Mouse (Mus musculus) liver, embryonic 12.5 days (tissue): Measurements from ENCODE around the gene Lrp6. TPM values are rescaled to one million over a fixed set of nuclear protein-coding genes. Genes with fewer than 3 reads are reported as not detected.

ENCODE experiments used
- ATAC-seq: fragments of 200-750 bp; cut with Nextera tagmentation; 2 replicates; pipeline ENCODE4 v1.8.0; 2017; ENCODE audit warnings: moderate number of reproducible peaks, mild to moderate bottlenecking, moderate library complexity
- H3K27ac ChIP-seq: fragments of 300-500 bp; sonication (generic); 2 replicates; pipeline ENCODE4 v1.5.1; 2016; ENCODE audit warnings: mild to moderate bottlenecking
- H3K27me3 ChIP-seq: fragments of 300-500 bp; sonication (generic); replicated peaks from 2 replicates; pipeline ENCODE4 v1.6.1; 2016; ENCODE audit warnings: mild to moderate bottlenecking, moderate library complexity
- H3K36me3 ChIP-seq: fragments of 300-500 bp; sonication (generic); 2 replicates; pipeline ENCODE4 v1.6.1; 2016; ENCODE audit warnings: mild to moderate bottlenecking, moderate library complexity
- H3K4me1 ChIP-seq: fragments of 300-500 bp; sonication (generic); 2 replicates; pipeline ENCODE4 v1.6.1; 2016
- H3K4me2 ChIP-seq: fragments of 300-500 bp; sonication (generic); 2 replicates; pipeline ENCODE4 v1.6.1; 2016; ENCODE audit warnings: mild to moderate bottlenecking, moderate library complexity
- H3K4me3 ChIP-seq: fragments of 300-500 bp; sonication (generic); 2 replicates; pipeline ENCODE4 v1.5.1; 2016; ENCODE audit warnings: mild to moderate bottlenecking, moderate library complexity
- H3K9ac ChIP-seq: fragments of 300-500 bp; sonication (generic); 2 replicates; pipeline ENCODE4 v1.6.1; 2016; ENCODE audit warnings: mild to moderate bottlenecking, moderate library complexity
- H3K9me3 ChIP-seq: fragments of 300-500 bp; sonication (generic); replicated peaks from 2 replicates; pipeline ENCODE4 v1.6.1; 2016; ENCODE audit warnings: mild to moderate bottlenecking, moderate library complexity
- WGBS: fragments of 180-500 bp; shearing (Covaris S2); methylation state at CpG from one replicate; pipeline ENCODE4 v1.1.7; 2016; ENCODE audit not compliant: insufficient replicate concordance; 5-methylcytosine and 5-hydroxymethylcytosine counted together
- polyA plus RNA-seq: library from polyadenylated mRNA; unstranded; fragments of >200 nt; fragmentation: Nextera tagmentation; extraction: Ambion mirVana; gene quantifications from 2 replicates; pipeline ENCODE4 v1.2.1, GENCODE M21; 2016

The Lrp6 gene
- polyA plus RNA-seq, 1 experiment from 2014 or later = 13.1 TPM

DNA sequence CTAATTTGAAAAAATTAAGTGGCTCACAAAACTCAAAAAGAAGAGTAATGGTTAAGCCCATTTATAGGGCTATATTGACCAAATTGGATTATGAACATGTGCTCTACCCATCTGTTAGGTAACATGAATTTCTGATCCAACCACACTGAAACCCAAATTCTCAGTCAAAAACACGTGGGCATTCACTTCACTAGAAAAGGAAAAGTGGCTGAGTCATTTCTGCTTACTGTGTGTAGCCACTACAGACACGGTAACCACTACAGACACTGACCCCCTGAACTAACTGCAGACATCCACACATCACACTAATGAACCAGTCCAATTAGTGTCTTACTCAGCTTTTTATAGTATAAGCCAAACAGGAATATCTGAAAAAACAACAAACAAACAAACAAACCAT lies 22.7 kb downstream of the Lrp6 start:
- H3K27ac ChIP-seq = peak overlapping the region; percentile 48; the same call in 1 of the 2 replicates
- H3K4me3 ChIP-seq = no peak overlapping the region
- peak; percentile 65 for ATAC-seq

DNA sequence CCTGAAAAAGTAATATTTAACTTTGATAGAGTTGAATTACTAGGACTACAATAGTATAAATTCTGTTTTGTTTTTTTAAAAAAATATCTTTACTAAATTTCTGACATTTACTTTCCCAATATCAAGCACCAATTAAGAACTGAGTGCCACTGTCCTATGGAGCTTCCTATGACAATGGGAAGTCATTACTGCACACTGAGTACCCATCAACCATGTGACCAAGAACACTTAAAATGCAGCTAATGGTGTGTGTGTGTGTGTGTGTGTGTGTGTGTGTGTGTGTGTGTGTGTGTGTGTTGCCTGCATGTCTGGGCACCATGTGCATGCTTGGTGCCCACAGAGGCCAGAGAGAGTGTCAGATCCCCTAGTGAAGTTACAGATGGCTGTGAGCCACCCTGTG lies 23.2 kb downstream of the Lrp6 start:
- no peak overlapping the region for H3K4me3 ChIP-seq
- no peak overlapping the region for H3K4me2 ChIP-seq
- no peak overlapping the region for H3K9ac ChIP-seq
- no peak for ATAC-seq
- H3K36me3 ChIP-seq = peaks cover 19% of the 10 kb centered on the region
- H3K27me3 ChIP-seq = no peaks in the 10 kb centered on the region
- H3K4me1 ChIP-seq = peaks cover 53% of the 10 kb centered on the region
- no peak overlapping the region for H3K27ac ChIP-seq
- no peaks in the 10 kb centered on the region for H3K9me3 ChIP-seq

More for the DNA sequence above, 22.7 kb downstream of the Lrp6 start:
- Histone ChIP-seq H3K4me1 (peaks cover 48% of the 10 kb centered on the region), H3K27me3 (no peaks in the 10 kb centered on the region), H3K9ac (no peak overlapping the region; the same call in 1 of the 2 replicates), H3K36me3 (peaks cover 17% of the 10 kb centered on the region), H3K4me2 (0 out of 2 replicates have a peak overlapping the region, but pooled peaks have one; percentile 20), H3K9me3 (no peaks in the 10 kb centered on the region)
- 11% methylated on average over 2 of the region's 2 CpGs for WGBS

DNA sequence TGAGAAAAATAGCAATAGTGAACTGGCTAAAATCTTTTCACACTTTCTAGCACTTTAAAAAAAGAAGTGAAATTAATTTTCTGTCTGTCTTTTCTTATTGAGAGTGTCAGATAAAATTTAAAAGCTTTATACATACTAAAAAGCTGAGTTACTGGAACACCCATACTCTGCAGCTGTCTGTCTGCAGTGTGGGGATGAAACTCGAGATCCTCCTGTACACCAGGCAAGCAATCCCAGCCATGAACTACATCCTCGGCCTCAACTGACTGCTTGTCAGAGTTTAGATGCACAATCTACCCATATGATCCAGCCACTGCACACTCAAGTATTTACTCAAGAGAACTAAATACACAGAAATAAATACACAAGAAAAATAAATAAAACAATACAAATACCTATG lies 24.4 kb downstream of the Lrp6 start:
- 83% methylated on average over 2 of the region's 2 CpGs for WGBS
- H3K27ac ChIP-seq = no peak overlapping the region
- no peaks in the 10 kb centered on the region for H3K27me3 ChIP-seq
- ATAC-seq = no peak
- no peaks in the 10 kb centered on the region for H3K9me3 ChIP-seq
- H3K36me3 ChIP-seq = peaks cover 19% of the 10 kb centered on the region
- no peak overlapping the region for H3K4me2 ChIP-seq
- H3K4me1 ChIP-seq = peaks cover 63% of the 10 kb centered on the region
- no peak overlapping the region for H3K4me3 ChIP-seq
- no peak overlapping the region for H3K9ac ChIP-seq

DNA sequence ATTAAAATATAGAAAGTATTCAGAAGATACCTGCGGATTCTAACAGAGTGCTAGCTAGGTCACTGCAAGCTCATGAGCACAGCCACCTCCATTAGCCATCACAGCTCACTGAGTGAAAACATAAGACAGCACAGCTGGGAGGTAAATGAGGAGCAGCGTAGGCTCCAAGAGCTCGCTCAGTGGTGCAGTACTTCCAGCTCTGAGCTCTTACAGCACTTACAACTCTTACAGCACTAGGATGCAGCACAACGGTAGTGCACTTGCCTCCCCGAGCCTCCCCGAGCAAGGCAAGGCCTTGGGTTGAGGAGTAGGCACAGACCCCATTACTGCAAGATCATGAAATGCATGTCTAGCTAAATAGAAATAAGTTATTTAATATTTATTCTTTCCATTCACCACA lies 26.6 kb downstream of the Lrp6 start:
- Histone ChIP-seq H3K36me3 (peaks cover 19% of the 10 kb centered on the region), H3K27me3 (no peaks in the 10 kb centered on the region), H3K4me2 (0 out of 2 replicates have a peak overlapping the region, but pooled peaks have one; percentile 22), H3K9ac (no peak overlapping the region), H3K4me1 (peaks cover 59% of the 10 kb centered on the region), H3K27ac (peak overlapping the region; percentile 51), H3K9me3 (no peaks in the 10 kb centered on the region), H3K4me3 (no peak overlapping the region)
- WGBS = 68% methylated on average over 6 of the region's 6 CpGs
- ATAC-seq = no peak

DNA sequence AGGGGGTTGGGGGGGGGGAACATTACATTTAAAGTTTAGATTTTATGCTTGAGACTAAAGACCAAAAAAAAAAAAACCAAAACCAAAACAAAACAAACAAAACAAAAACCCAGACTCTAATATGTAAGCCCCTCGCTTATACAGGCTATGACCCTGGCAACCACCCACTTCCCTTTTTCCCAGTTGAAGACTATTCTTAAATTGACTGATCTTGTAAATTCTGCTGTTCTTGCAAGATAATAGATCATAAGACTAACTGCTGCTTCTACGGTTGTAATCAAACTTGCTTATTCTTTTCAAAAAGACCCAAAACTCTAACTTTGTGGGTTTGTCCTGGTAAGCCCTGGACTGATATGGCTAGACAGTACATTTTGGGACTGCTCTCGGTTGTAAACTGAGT lies 27.3 kb downstream of the Lrp6 start:
- Histone ChIP-seq H3K27ac (peak overlapping the region; percentile 81; the same call in 1 of the 2 replicates), H3K9me3 (no peaks in the 10 kb centered on the region), H3K4me3 (peak overlapping the region; percentile 27; the same call in 1 of the 2 replicates), H3K27me3 (no peaks in the 10 kb centered on the region), H3K4me1 (peaks cover 52% of the 10 kb centered on the region), H3K4me2 (peak overlapping the region; percentile 64), H3K36me3 (peaks cover 19% of the 10 kb centered on the region), H3K9ac (no peak overlapping the region)
- WGBS = 20% methylated on average over 3 of the region's 3 CpGs
- no peak for ATAC-seq

DNA sequence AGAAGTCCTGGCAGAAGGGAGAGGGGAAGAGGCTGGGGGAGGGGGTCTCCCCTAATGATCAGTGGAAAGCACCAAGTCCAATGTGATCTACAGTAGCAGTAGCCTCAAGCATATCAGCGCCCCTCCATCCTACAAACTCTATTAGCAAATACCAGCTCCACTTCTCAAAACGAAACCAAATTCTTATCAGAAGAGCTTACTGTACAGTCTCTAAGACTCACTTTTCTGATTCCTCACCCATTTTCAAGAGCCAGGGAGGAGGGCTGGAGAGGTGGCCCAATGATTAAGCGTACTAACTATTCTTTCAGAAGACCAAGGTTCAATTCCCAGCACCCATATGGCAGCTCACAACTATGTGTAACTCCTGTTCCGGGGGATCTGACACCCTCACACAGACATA lies 28.0 kb downstream of the Lrp6 start:
- H3K4me2 ChIP-seq = peak overlapping the region; percentile 64
- peak overlapping the region; percentile 81 for H3K27ac ChIP-seq
- H3K4me1 ChIP-seq = peaks cover 45% of the 10 kb centered on the region
- ATAC-seq = peak; percentile 70
- H3K4me3 ChIP-seq = peak overlapping the region; percentile 27
- H3K27me3 ChIP-seq = no peaks in the 10 kb centered on the region
- peak overlapping the region; percentile 41; the same call in 1 of the 2 replicates for H3K9ac ChIP-seq
- peaks cover 19% of the 10 kb centered on the region for H3K36me3 ChIP-seq
- H3K9me3 ChIP-seq = no peaks in the 10 kb centered on the region
- WGBS = 48% methylated on average over 4 of the region's 4 CpGs

DNA sequence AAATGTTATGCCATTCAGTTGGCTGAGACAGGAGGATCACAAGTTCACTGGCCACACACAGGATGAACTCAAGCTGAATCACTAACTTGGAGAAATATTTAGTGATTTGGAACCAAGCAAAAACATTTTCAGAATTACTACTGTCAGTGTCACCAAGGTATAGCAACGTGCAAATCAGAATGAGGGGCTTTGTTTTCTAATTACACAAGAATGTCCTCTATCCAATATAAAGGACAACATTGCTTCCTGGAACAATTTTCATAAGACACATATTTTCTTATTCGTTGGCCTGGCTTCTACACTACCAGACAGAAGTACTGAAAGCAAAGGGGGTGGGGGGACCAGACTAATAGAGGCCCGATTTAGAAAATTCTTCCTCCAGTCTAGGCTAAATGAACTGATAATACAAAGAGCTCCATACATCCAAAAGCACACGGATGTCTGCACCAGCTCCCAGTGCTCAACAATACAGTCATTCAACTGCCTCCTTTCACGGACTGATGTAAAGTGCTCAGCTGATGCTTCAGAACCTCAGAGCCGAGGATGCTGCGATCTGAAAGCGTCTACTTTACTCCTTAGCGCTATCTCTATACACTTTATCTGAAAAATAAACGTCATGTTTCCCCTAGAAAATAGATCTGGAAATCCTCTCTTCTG lies 29.2 kb downstream of the Lrp6 start:
- Histone ChIP-seq H3K27ac (0 out of 2 replicates have a peak overlapping the region, but pooled peaks have one; percentile 7), H3K9me3 (no peaks in the 10 kb centered on the region), H3K27me3 (no peaks in the 10 kb centered on the region), H3K4me2 (no peak overlapping the region), H3K36me3 (peaks cover 19% of the 10 kb centered on the region), H3K4me1 (peaks cover 50% of the 10 kb centered on the region), H3K4me3 (no peak overlapping the region), H3K9ac (no peak overlapping the region)
- ATAC-seq = no peak
- WGBS = 71% methylated on average over 10 of the region's 10 CpGs

DNA sequence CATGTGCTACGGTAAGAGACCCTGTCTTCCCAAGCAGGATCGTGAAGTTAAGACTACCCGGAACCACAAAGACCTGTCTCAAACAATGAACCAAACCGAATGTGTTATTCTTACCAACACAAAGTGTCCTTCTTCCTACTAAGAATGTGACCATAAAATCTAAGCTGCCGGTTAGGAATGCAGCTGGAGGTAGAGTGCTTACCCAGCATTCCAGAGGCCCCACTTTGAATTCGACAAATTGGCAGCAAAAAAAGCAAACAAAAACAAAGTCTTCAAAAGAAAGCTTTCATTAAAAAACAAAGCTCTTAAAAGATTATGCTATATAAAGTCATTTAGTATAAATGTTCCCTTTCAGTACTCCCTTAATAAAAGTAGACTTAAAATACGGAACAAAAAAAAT lies 31.6 kb downstream of the Lrp6 start:
- no peak overlapping the region for H3K27ac ChIP-seq
- no peak overlapping the region for H3K4me2 ChIP-seq
- no peak for ATAC-seq
- WGBS = 78% methylated on average over 7 of the region's 7 CpGs
- H3K36me3 ChIP-seq = peaks cover 11% of the 10 kb centered on the region; the same call in 1 of the 2 replicates
- H3K27me3 ChIP-seq = no peaks in the 10 kb centered on the region
- no peaks in the 10 kb centered on the region for H3K9me3 ChIP-seq
- H3K4me1 ChIP-seq = peaks cover 69% of the 10 kb centered on the region
- no peak overlapping the region for H3K4me3 ChIP-seq
- H3K9ac ChIP-seq = no peak overlapping the region

DNA sequence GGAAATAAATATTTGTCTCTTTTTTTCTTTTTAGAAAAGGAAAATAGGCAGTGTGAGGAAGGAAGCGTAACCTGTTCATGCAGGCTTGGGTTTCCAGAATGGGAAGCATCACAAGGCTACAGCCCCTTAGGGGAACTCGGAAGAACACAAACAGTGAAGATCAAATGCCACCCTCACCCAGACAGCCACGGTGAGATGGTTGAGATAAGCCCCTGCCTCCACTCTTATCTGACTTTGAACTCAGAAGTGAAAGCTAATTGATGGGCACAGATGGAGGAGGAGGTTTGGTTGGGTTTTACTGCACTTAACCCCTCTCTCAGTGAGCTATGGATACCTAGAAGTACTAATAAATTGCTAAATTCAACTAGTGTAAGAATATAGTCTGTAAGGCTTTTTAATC lies 33.7 kb downstream of the Lrp6 start:
- ATAC-seq = no peak
- 38% methylated on average over 3 of the region's 3 CpGs for WGBS
- Histone ChIP-seq H3K36me3 (peaks cover 6% of the 10 kb centered on the region; the same call in 1 of the 2 replicates), H3K4me2 (peak overlapping the region; percentile 29; the same call in 1 of the 2 replicates), H3K27ac (no peak overlapping the region; the same call in 1 of the 2 replicates), H3K4me1 (peaks cover 70% of the 10 kb centered on the region), H3K9ac (no peak overlapping the region), H3K9me3 (no peaks in the 10 kb centered on the region), H3K4me3 (no peak overlapping the region), H3K27me3 (no peaks in the 10 kb centered on the region)

DNA sequence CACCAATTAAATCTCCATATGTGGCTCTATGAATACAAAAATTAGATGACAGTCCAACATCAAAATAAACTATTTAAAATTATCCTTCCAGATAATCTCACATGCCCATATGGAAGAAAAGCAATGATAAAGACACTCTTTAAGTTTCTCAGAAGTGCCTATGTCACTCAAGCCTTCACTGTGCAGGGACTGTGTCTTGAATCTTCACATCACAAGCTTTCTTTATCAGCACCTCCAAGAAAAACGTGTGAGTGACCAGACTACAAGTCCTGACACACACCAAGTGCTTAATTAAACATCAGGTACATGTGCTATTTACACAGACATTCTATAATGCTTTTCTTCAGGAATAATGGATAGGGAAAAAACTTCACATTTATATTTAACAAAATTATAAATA lies 34.8 kb downstream of the Lrp6 start:
- peak; percentile 79 for ATAC-seq
- H3K4me1 ChIP-seq = peaks cover 70% of the 10 kb centered on the region
- H3K36me3 ChIP-seq = peaks cover 6% of the 10 kb centered on the region; the same call in 1 of the 2 replicates
- WGBS = 13% methylated on average over 1 of the region's 1 CpGs
- H3K27ac ChIP-seq = peak overlapping the region; percentile 12; the same call in 1 of the 2 replicates
- no peak overlapping the region for H3K4me3 ChIP-seq
- no peaks in the 10 kb centered on the region for H3K27me3 ChIP-seq
- H3K9ac ChIP-seq = no peak overlapping the region
- no peaks in the 10 kb centered on the region for H3K9me3 ChIP-seq
- H3K4me2 ChIP-seq = no peak overlapping the region

DNA sequence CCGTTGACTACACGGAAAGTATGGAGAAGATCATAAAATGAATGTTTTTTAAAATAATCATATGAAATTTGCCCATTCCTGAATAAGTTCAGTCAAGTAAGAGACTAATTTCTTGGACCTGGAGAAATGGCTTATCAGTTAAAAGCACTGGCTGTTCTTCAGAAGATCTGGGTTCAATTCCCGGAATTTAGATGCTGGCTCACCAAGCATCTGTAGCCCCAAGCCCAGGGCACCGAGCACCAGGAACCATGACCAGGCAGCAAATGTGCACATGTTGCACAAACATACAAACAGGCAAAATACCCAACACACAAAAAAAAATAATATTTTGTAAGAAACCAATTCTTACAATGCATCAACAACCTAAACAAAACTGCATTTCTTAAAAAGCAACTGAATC lies 37.4 kb downstream of the Lrp6 start:
- Histone ChIP-seq H3K4me3 (no peak overlapping the region), H3K4me2 (peak overlapping the region; percentile 32), H3K36me3 (peaks cover 6% of the 10 kb centered on the region; the same call in 1 of the 2 replicates), H3K9me3 (no peaks in the 10 kb centered on the region), H3K4me1 (peaks cover 87% of the 10 kb centered on the region), H3K9ac (peak overlapping the region; percentile 6; the same call in 1 of the 2 replicates), H3K27ac (peak overlapping the region; percentile 79), H3K27me3 (no peaks in the 10 kb centered on the region)
- peak; percentile 68 for ATAC-seq
- WGBS = 57% methylated on average over 4 of the region's 4 CpGs

DNA sequence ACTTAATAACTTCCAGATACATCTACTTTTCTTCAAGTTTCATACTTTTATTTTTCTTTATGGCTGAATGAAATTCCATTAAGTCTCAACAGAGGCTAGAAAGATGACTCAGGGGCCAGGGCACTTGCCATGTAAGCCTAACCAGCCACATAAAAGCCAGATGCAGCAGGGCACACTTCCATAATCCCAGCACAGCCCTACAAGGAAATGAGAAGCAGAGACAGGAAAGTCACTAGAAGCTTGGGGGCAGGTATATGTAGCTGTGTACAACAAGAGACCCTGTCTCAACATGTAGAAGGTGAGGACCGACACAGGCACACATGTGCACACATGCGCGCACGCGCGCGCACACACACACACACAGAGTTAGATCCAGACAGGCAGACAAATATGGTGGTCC lies 38.4 kb downstream of the Lrp6 start:
- Histone ChIP-seq H3K27me3 (no peaks in the 10 kb centered on the region), H3K9ac (no peak overlapping the region), H3K4me2 (no peak overlapping the region), H3K27ac (peak overlapping the region; percentile 8; the same call in 1 of the 2 replicates), H3K9me3 (no peaks in the 10 kb centered on the region), H3K4me3 (no peak overlapping the region), H3K36me3 (peaks cover 6% of the 10 kb centered on the region; the same call in 1 of the 2 replicates), H3K4me1 (peaks cover 94% of the 10 kb centered on the region)
- 96% methylated on average over 7 of the region's 7 CpGs for WGBS
- ATAC-seq = no peak
